Mouse (Mus musculus) liver, embryonic 13.5 days (tissue): ENCODE results near the gene Tex14. TPM values are rescaled to one million over a fixed set of nuclear protein-coding genes. Genes with fewer than 3 reads are reported as not detected.

Experiments
- ATAC-seq: fragments of 200-750 bp; cut with Nextera tagmentation; 2 replicates; pipeline ENCODE4 v1.8.0; 2017; ENCODE audit warnings: low read depth, mild to moderate bottlenecking, moderate number of reproducible peaks, moderate library complexity
- DNase-seq: peaks from one replicate; pipeline ENCODE4 v3.0.0; 2022
- H3K27ac ChIP-seq: fragments of 300-500 bp; sonication (generic); 2 replicates; pipeline ENCODE4 v1.5.1; 2015; ENCODE audit warnings: moderate library complexity, mild to moderate bottlenecking, inconsistent platforms
- H3K27me3 ChIP-seq: fragments of 300-500 bp; sonication (generic); 2 replicates; pipeline ENCODE4 v1.6.1; 2015; ENCODE audit warnings: mild to moderate bottlenecking, inconsistent platforms
- H3K36me3 ChIP-seq: fragments of 300-500 bp; sonication (generic); 2 replicates; pipeline ENCODE4 v1.6.1; 2015; ENCODE audit warnings: mild to moderate bottlenecking, inconsistent platforms
- H3K4me1 ChIP-seq: fragments of 300-500 bp; sonication (generic); replicated peaks from 2 replicates; pipeline ENCODE4 v1.6.1; 2015; ENCODE audit warnings: inconsistent platforms
- H3K4me2 ChIP-seq: fragments of 300-500 bp; sonication (generic); 2 replicates; pipeline ENCODE4 v1.6.1; 2015; ENCODE audit warnings: inconsistent platforms, mild to moderate bottlenecking, moderate library complexity
- H3K4me3 ChIP-seq: fragments of 300-500 bp; sonication (generic); replicated peaks from 2 replicates; pipeline ENCODE4 v1.5.1; 2015; ENCODE audit warnings: mild to moderate bottlenecking, inconsistent platforms
- H3K9ac ChIP-seq: fragments of 300-500 bp; sonication (generic); 2 replicates; pipeline ENCODE4 v1.6.1; 2015; ENCODE audit warnings: mild to moderate bottlenecking, inconsistent platforms
- H3K9me3 ChIP-seq: fragments of 300-500 bp; sonication (generic); replicated peaks from 2 replicates; pipeline ENCODE4 v1.6.1; 2016; ENCODE audit warnings: inconsistent platforms
- WGBS: fragments of 180-500 bp; shearing (Covaris S2); methylation state at CpG from one replicate; pipeline ENCODE4 v1.1.7; 2015; ENCODE audit not compliant: insufficient replicate concordance; 5-methylcytosine and 5-hydroxymethylcytosine counted together
- polyA plus RNA-seq: library from polyadenylated mRNA; unstranded; fragments of >200 nt; fragmentation: Nextera tagmentation; extraction: Ambion mirVana; gene quantifications from 2 replicates; pipeline ENCODE4 v1.2.1, GENCODE M21; 2015

Gene Tex14
- 0.10 and 0.15 TPM in 2 replicates for polyA plus RNA-seq

GRCm38 (mm10) chr11:87404876-87405275 is at the start of gene Tex14, which contains the start of gene Rad51c:
Gene Tex14, plus strand, starts transcription at chr11:87405065.
Gene Rad51c, minus strand, starts transcription at chr11:87404954.
- peak within 1 kb of the TSS; percentile 89 for H3K27ac ChIP-seq
- H3K4me2 ChIP-seq = peak within 1 kb of the TSS; percentile 86
- no peak for DNase-seq
- H3K4me1 ChIP-seq = peaks cover 17% of the 10 kb centered on the region
- no peaks in the 10 kb centered on the region for H3K27me3 ChIP-seq
- H3K36me3 ChIP-seq = no peaks in the 10 kb centered on the region
- H3K4me3 ChIP-seq = peak within 1 kb of the TSS; percentile 69
- ATAC-seq = peak; percentile 6; the same call in 1 of the 2 replicates
- H3K9ac ChIP-seq = peak within 1 kb of the TSS; percentile 75
- 73% methylated on average over 27 of the region's 27 CpGs for WGBS
- H3K9me3 ChIP-seq = no peaks in the 10 kb centered on the region

- Histone ChIP-seq H3K4me3 (peak overlapping the region; percentile 86), H3K27me3 (peaks cover 47% of the 10 kb centered on the region), H3K9me3 (no peaks in the 10 kb centered on the region), H3K4me1 (peaks cover 23% of the 10 kb centered on the region), H3K36me3 (no peaks in the 10 kb centered on the region), H3K9ac (peak overlapping the region; percentile 92), H3K4me2 (peak overlapping the region; percentile 95), H3K27ac (peak overlapping the region; percentile 80)
- no peak for DNase-seq
- ATAC-seq = no peak; the same call in 1 of the 2 replicates
- WGBS = 5% methylated on average over 31 of the region's 31 CpGs
Observed at GRCm38 (mm10) chr11:87357317-87358300, 47.3 kb upstream of the Tex14 start.

- DNase-seq (peak; percentile 68), ATAC-seq (peak; percentile 96)
- H3K9ac ChIP-seq = peak within 1 kb of the TSS; percentile 92
- WGBS = under 1% methylated on average over 94 of the region's 104 CpGs
- H3K4me2 ChIP-seq = peak within 1 kb of the TSS; percentile 95
- no peaks in the 10 kb centered on the region for H3K36me3 ChIP-seq
- H3K27me3 ChIP-seq = peaks cover 47% of the 10 kb centered on the region
- peaks cover 23% of the 10 kb centered on the region for H3K4me1 ChIP-seq
- H3K4me3 ChIP-seq = peak within 1 kb of the TSS; percentile 86
- H3K27ac ChIP-seq = peak within 1 kb of the TSS; percentile 80
- H3K9me3 ChIP-seq = no peaks in the 10 kb centered on the region
Observed at GRCm38 (mm10) chr11:87358331-87359261, 46.3 kb upstream of the Tex14 start, which contains the start of gene Ppm1e. Gene Ppm1e, minus strand, starts transcription at chr11:87359023.

- Histone ChIP-seq H3K9ac (peak overlapping the region; percentile 92), H3K4me1 (peaks cover 23% of the 10 kb centered on the region), H3K9me3 (no peaks in the 10 kb centered on the region), H3K4me2 (peak overlapping the region; percentile 95), H3K27ac (peak overlapping the region; percentile 80), H3K36me3 (no peaks in the 10 kb centered on the region), H3K27me3 (peaks cover 47% of the 10 kb centered on the region), H3K4me3 (peak overlapping the region; percentile 86)
- ATAC-seq (peak; percentile 35), DNase-seq (no peak)
- 8% methylated on average over 10 of the region's 10 CpGs for WGBS
Observed at GRCm38 (mm10) chr11:87359262-87359612, 45.6 kb upstream of the Tex14 start.

GRCm38 (mm10) chr11:87365120-87365519 is 39.7 kb upstream of the Tex14 start:
- H3K9ac ChIP-seq = no peak overlapping the region
- H3K4me1 ChIP-seq = peaks cover 47% of the 10 kb centered on the region
- no peaks in the 10 kb centered on the region for H3K36me3 ChIP-seq
- ATAC-seq (no peak), DNase-seq (no peak)
- H3K4me3 ChIP-seq = no peak overlapping the region
- H3K27me3 ChIP-seq = peaks cover 14% of the 10 kb centered on the region
- WGBS = 44% methylated on average over 5 of the region's 5 CpGs
- H3K27ac ChIP-seq = peak overlapping the region; percentile 75; the same call in 1 of the 2 replicates
- H3K4me2 ChIP-seq = no peak overlapping the region
- no peaks in the 10 kb centered on the region for H3K9me3 ChIP-seq

GRCm38 (mm10) chr11:87367061-87367460 is 37.8 kb upstream of the Tex14 start:
- H3K4me1 ChIP-seq = peaks cover 47% of the 10 kb centered on the region
- H3K4me3 ChIP-seq = no peak overlapping the region
- peak overlapping the region; percentile 92 for H3K27ac ChIP-seq
- no peaks in the 10 kb centered on the region for H3K9me3 ChIP-seq
- H3K9ac ChIP-seq = no peak overlapping the region
- no peaks in the 10 kb centered on the region for H3K27me3 ChIP-seq
- 48% methylated on average over 7 of the region's 7 CpGs for WGBS
- no peak for ATAC-seq
- H3K36me3 ChIP-seq = no peaks in the 10 kb centered on the region
- no peak overlapping the region for H3K4me2 ChIP-seq
- no peak for DNase-seq

- Histone ChIP-seq H3K27ac (peak overlapping the region; percentile 92), H3K4me2 (peak overlapping the region; percentile 35), H3K36me3 (no peaks in the 10 kb centered on the region), H3K9ac (peak overlapping the region; percentile 47; the same call in 1 of the 2 replicates), H3K27me3 (no peaks in the 10 kb centered on the region), H3K9me3 (no peaks in the 10 kb centered on the region), H3K4me1 (peaks cover 50% of the 10 kb centered on the region), H3K4me3 (no peak overlapping the region)
- DNase-seq = peak; percentile 83
- ATAC-seq = peak; percentile 100
- WGBS = 17% methylated on average over 9 of the region's 9 CpGs
Observed at GRCm38 (mm10) chr11:87367865-87368580, 36.8 kb upstream of the Tex14 start.

GRCm38 (mm10) chr11:87384551-87384950 is 20.3 kb upstream of the Tex14 start:
- Histone ChIP-seq H3K4me3 (no peak overlapping the region), H3K27ac (no peak overlapping the region), H3K9me3 (no peaks in the 10 kb centered on the region), H3K9ac (no peak overlapping the region), H3K4me2 (no peak overlapping the region), H3K4me1 (no peaks in the 10 kb centered on the region), H3K27me3 (no peaks in the 10 kb centered on the region), H3K36me3 (no peaks in the 10 kb centered on the region)
- no peak for ATAC-seq
- 88% methylated on average over 4 of the region's 4 CpGs for WGBS
- no peak for DNase-seq

- H3K4me2 ChIP-seq = no peak overlapping the region
- DNase-seq = no peak
Observed at GRCm38 (mm10) chr11:87385676-87386075, 19.2 kb upstream of the Tex14 start.

GRCm38 (mm10) chr11:87393855-87394254 is 11.0 kb upstream of the Tex14 start:
- H3K9me3 ChIP-seq = no peaks in the 10 kb centered on the region
- ATAC-seq (no peak), DNase-seq (peak; percentile 16)
- H3K27ac ChIP-seq = no peak overlapping the region
- no peaks in the 10 kb centered on the region for H3K4me1 ChIP-seq
- no peaks in the 10 kb centered on the region for H3K27me3 ChIP-seq
- H3K4me3 ChIP-seq = no peak overlapping the region
- no peak overlapping the region for H3K9ac ChIP-seq
- H3K36me3 ChIP-seq = no peaks in the 10 kb centered on the region
- no peak overlapping the region for H3K4me2 ChIP-seq
- WGBS = 43% methylated on average over 1 of the region's 1 CpGs

More at GRCm38 (mm10) chr11:87385676-87386075, 19.2 kb upstream of the Tex14 start:
- no peak overlapping the region for H3K4me3 ChIP-seq
- ATAC-seq = no peak
- 88% methylated on average over 1 of the region's 1 CpGs for WGBS
- no peaks in the 10 kb centered on the region for H3K9me3 ChIP-seq
- H3K36me3 ChIP-seq = no peaks in the 10 kb centered on the region
- no peak overlapping the region for H3K9ac ChIP-seq
- H3K4me1 ChIP-seq = no peaks in the 10 kb centered on the region
- no peaks in the 10 kb centered on the region for H3K27me3 ChIP-seq
- no peak overlapping the region for H3K27ac ChIP-seq
